12 mouse cellular contexts compared by ENCODE assay signal in genomic region chrX:8314905-8315304, GRCm38 (mm10). TPM values are rescaled to one million over a fixed set of nuclear protein-coding genes. Genes with fewer than 3 reads are reported as not detected.
DNase-seq lines count a peak whose midpoint lies in the region; ATAC-seq and TF ChIP-seq lines count a peak whose summit lies in the region.
"Not testable (repeated sequence)": the region's sequence is repeated elsewhere in the genome, so short reads cannot be mapped to it uniquely, and the experiment has no call there.
"Had no signal": no experiment of that assay in that cellular context is flagged by ENCODE, and none has a peak within 500 bp of the region (broad histone marks: within the 10 kb centered on the region; RNA-seq: fewer than 3 reads in every experiment).

No protein-coding gene starts in this region.

- H3K27me3 ChIP-seq in liver, postnatal 0 days (ENCODE audit: insufficient read depth, low read length) = not testable (repeated sequence)

- not testable (repeated sequence) for H3K9ac ChIP-seq in liver, postnatal 0 days (replicated peaks)

- TF ChIP-seq EP300 in liver, postnatal 0 days (IDR thresholded peaks at IDR 0.05; ENCODE audit: low read depth) = not testable (repeated sequence)

- TF ChIP-seq CTCF in liver, postnatal 0 days (IDR thresholded peaks at IDR 0.05; ENCODE audit: low read depth) = peak; percentile 70

- not testable (repeated sequence) for H3K4me3 ChIP-seq in liver, postnatal 0 days (ENCODE audit: low read depth, low read length)

- WGBS in liver, postnatal 0 days (ENCODE audit: insufficient replicate concordance) = 5% methylated on average over 7 of the region's 7 CpGs

- H3K36me3 ChIP-seq in liver, postnatal 0 days (replicated peaks; ENCODE audit: insufficient read depth, low read length) = not testable (repeated sequence)

- H3K9me3 ChIP-seq in liver, postnatal 0 days (ENCODE audit: low read length) = not testable (repeated sequence)

- not testable (repeated sequence) for H3K4me2 ChIP-seq in liver, postnatal 0 days (ENCODE audit: low read depth, low read length)

- not testable (repeated sequence) for ATAC-seq in liver, postnatal 0 days

- not testable (repeated sequence) for H3K4me1 ChIP-seq in liver, postnatal 0 days (ENCODE audit: insufficient read depth)

- DNase-seq in B cell, adult 2 months = peak; percentile 65 to 67
- peak; percentile 23 to 35 for DNase-seq in adrenal gland, adult 18-20 months (ENCODE audit: low spot score in 2 of 2)
- peak; percentile 12 to 20 for DNase-seq in cerebellum, postnatal 4 days (ENCODE audit: low spot score in 2 of 2)
- peak; percentile 7 to 35 for DNase-seq in heart, adult 18-20 months
- peak; percentile 60 to 81 for DNase-seq in kidney, postnatal 4 days
- DNase-seq in liver, postnatal 0 days = peak; percentile 72
- DNase-seq in retina, embryonic 14.5 days (ENCODE audit: low spot score) = peak; percentile 25
- DNase-seq in thymus, postnatal 0 days (ENCODE audit: low spot score) = peak; percentile 64

- H3K27ac ChIP-seq in liver, postnatal 0 days (ENCODE audit: low read depth) = not testable (repeated sequence)

RNA-seq across cellular contexts. Expression of gene Ssxb10, which starts 12.3 kb away (rescaled TPM):
- total RNA-seq in adrenal gland, adult 18-20 months (2021) = not detected
- not detected for total RNA-seq in heart, adult 18-20 months (2021)
- polyA plus RNA-seq in liver, postnatal 0 days (2015; fragmentation: Nextera tagmentation; extraction: Ambion mirVana) = not detected in 2 replicates
- not detected in 2 replicates for polyA plus RNA-seq in thymus, postnatal 0 days (2015; fragmentation: Nextera tagmentation; extraction: Ambion mirVana)
- total RNA-seq: neutrophil, adult 5-6 weeks had no signal
- polyA plus RNA-seq: forebrain, embryonic 15.5 days; hindbrain, embryonic 13.5 days; liver, embryonic 16.5 days had no signal

RNA-seq across cellular contexts. Expression of gene Slc38a5, which starts 44.0 kb away (rescaled TPM):
- total RNA-seq in adrenal gland, adult 18-20 months (2021) = under 1 TPM in 1 of 2 experiments, not detected in 1; 0.32 TPM
- total RNA-seq in heart, adult 18-20 months (2021) = under 1 TPM; 0.36 to 0.67 TPM
- polyA plus RNA-seq in liver, postnatal 0 days (2015; fragmentation: Nextera tagmentation; extraction: Ambion mirVana) = 32.0 and 35.9 TPM in 2 replicates
- polyA plus RNA-seq in thymus, postnatal 0 days (2015; fragmentation: Nextera tagmentation; extraction: Ambion mirVana) = 0.16 and 0.26 TPM in 2 replicates
- total RNA-seq: neutrophil, adult 5-6 weeks had no signal

RNA-seq across cellular contexts. Expression of gene Ssxb9, which starts 51.9 kb away (rescaled TPM):
- not detected for total RNA-seq in adrenal gland, adult 18-20 months (2021)
- total RNA-seq in heart, adult 18-20 months (2021) = not detected
- not detected in 2 replicates for polyA plus RNA-seq in liver, postnatal 0 days (2015; fragmentation: Nextera tagmentation; extraction: Ambion mirVana)
- polyA plus RNA-seq in thymus, postnatal 0 days (2015; fragmentation: Nextera tagmentation; extraction: Ambion mirVana) = not detected in 2 replicates
- total RNA-seq: neutrophil, adult 5-6 weeks had no signal
- polyA plus RNA-seq: forebrain, embryonic 15.5 days; hindbrain, embryonic 13.5 days; liver, embryonic 16.5 days had no signal

Comparison
In these comparisons a context has a peak if more than half of its experiments do, and no peak if none do; other contexts are left out.
1. DNase-seq: peak in every context shown above with its lines; median percentile 72 in liver, postnatal 0 days; 70 in kidney, postnatal 4 days; 66 in B cell, adult 2 months; 64 in thymus, postnatal 0 days; 29 in adrenal gland, adult 18-20 months; 25 in retina, embryonic 14.5 days; 21 in heart, adult 18-20 months; 16 in cerebellum, postnatal 4 days.